Comparison of ENCODE assay signal across 22 mouse cellular contexts in the genomic region with DNA sequence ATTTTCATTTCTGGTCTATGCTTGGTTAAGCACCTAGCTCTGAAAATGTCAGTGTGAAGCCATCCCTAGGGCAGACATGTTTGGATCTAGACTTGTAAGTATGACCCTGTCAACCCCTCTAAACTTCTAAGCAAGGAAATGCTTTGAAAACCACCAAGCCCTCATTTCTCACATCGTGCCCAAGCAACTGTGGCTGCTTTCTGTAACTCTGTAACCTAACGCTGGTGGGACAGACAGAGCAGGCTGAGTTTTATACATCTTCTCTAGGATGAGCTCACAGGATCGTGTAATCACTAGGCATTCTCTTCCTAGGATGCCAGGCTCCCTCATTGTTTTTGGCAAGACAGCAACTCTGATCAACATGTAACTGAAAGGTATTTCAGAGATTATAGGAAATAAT.
DNase-seq lines count a peak whose midpoint lies in the region; ATAC-seq and TF ChIP-seq lines count a peak whose summit lies in the region.
"Had no signal": no experiment of that assay in that cellular context is flagged by ENCODE, and none has a peak within 500 bp of the region (broad histone marks: within the 10 kb centered on the region; RNA-seq: fewer than 3 reads in every experiment).

No protein-coding gene starts in this region.

- H3K4me3 ChIP-seq in kidney, postnatal 0 days (replicated peaks; ENCODE audit: low read depth, low read length) = no peak overlapping the region
- H3K4me3 ChIP-seq in embryonic fibroblast, embryonic 13.5 days (ENCODE audit: insufficient read depth, low read length) = no peak overlapping the region
- H3K4me3 ChIP-seq in neural tube, embryonic 15.5 days (replicated peaks) = no peak overlapping the region
- H3K4me3 ChIP-seq: embryonic facial prominence, embryonic 10.5 days; embryonic facial prominence, embryonic 12.5 days; erythroblast, embryonic 14.5 days; forebrain, embryonic 10.5 days; forebrain, embryonic 12.5 days had no signal

- peak; percentile 9 for DNase-seq in kidney, postnatal 0 days (ENCODE audit: low spot score)
- DNase-seq in kidney, adult 9 months = no peak
- DNase-seq in 3T3-L1 (ENCODE audit: low read depth, low spot score) = peak; percentile 51
- no peak for DNase-seq in right cerebral cortex, postnatal 14 days
- DNase-seq in ovary, postnatal 10 days (ENCODE audit: low spot score) = no peak
- DNase-seq: adrenal gland, adult 8-10 months; adrenal gland, postnatal 14 days; cerebellum, adult 11-12 months; cerebellum, adult 2 months; cerebellum, adult 9-10 months; cerebellum, postnatal 10 days; cerebellum, postnatal 25 days; forebrain, postnatal 0 days had no signal

- no peak overlapping the region for H3K9ac ChIP-seq in kidney, postnatal 0 days (ENCODE audit: low read depth, low read length)
- no peak overlapping the region for H3K9ac ChIP-seq in neural tube, embryonic 15.5 days (replicated peaks)
- H3K9ac ChIP-seq: embryonic facial prominence, embryonic 12.5 days; forebrain, embryonic 12.5 days; forebrain, postnatal 0 days had no signal

- H3K36me3 ChIP-seq in kidney, postnatal 0 days (ENCODE audit: insufficient read depth, low read length) = no peaks in the 10 kb centered on the region
- H3K36me3 ChIP-seq in neural tube, embryonic 15.5 days = no peaks in the 10 kb centered on the region
- H3K36me3 ChIP-seq: embryonic facial prominence, embryonic 10.5 days; embryonic facial prominence, embryonic 12.5 days; forebrain, embryonic 10.5 days; forebrain, embryonic 12.5 days had no signal

- TF ChIP-seq CTCF in kidney, postnatal 0 days (IDR thresholded peaks at IDR 0.05; ENCODE audit: low read depth) = no peak
- TF ChIP-seq CTCF in embryonic fibroblast, embryonic 13.5 days (IDR thresholded peaks at IDR 0.05; ENCODE audit: borderline replicate concordance, insufficient read depth, low read length) = no peak

- no peak overlapping the region for H3K27ac ChIP-seq in kidney, postnatal 0 days
- H3K27ac ChIP-seq in embryonic fibroblast, embryonic 13.5 days (ENCODE audit: insufficient read depth, low read length) = peak overlapping the region; percentile 100
- no peak overlapping the region for H3K27ac ChIP-seq in neural tube, embryonic 15.5 days (replicated peaks)
- H3K27ac ChIP-seq: embryonic facial prominence, embryonic 10.5 days; embryonic facial prominence, embryonic 12.5 days; forebrain, embryonic 10.5 days; forebrain, embryonic 12.5 days had no signal

- no peak overlapping the region for H3K4me2 ChIP-seq in kidney, postnatal 0 days (ENCODE audit: low read length)
- no peak overlapping the region for H3K4me2 ChIP-seq in neural tube, embryonic 15.5 days
- H3K4me2 ChIP-seq: embryonic facial prominence, embryonic 12.5 days; forebrain, embryonic 12.5 days had no signal

- WGBS in kidney, postnatal 0 days = 38% methylated on average over 3 of the region's 3 CpGs
- 82% methylated on average over 3 of the region's 3 CpGs for WGBS in neural tube, embryonic 15.5 days

- H3K27me3 ChIP-seq in kidney, postnatal 0 days (ENCODE audit: insufficient read depth, low read length) = no peaks in the 10 kb centered on the region
- H3K27me3 ChIP-seq in neural tube, embryonic 15.5 days (replicated peaks) = no peaks in the 10 kb centered on the region
- H3K27me3 ChIP-seq: embryonic facial prominence, embryonic 12.5 days; forebrain, embryonic 12.5 days had no signal

- H3K4me1 ChIP-seq in kidney, postnatal 0 days (replicated peaks; ENCODE audit: insufficient read depth, low read length) = no peaks in the 10 kb centered on the region
- H3K4me1 ChIP-seq in embryonic fibroblast, embryonic 13.5 days (ENCODE audit: control insufficient read depth, insufficient read depth, low read length) = peaks cover 10% of the 10 kb centered on the region
- H3K4me1 ChIP-seq in neural tube, embryonic 15.5 days = 0 out of 2 replicates have a peak, but pooled peaks cover 6% of the 10 kb centered on the region
- H3K4me1 ChIP-seq: embryonic facial prominence, embryonic 10.5 days; embryonic facial prominence, embryonic 12.5 days; forebrain, embryonic 10.5 days; forebrain, embryonic 12.5 days had no signal

- ATAC-seq in kidney, postnatal 0 days (replicated peaks; ENCODE audit: low FRiP score, low read depth) = no peak
- no peak for ATAC-seq in neural tube, embryonic 15.5 days (ENCODE audit: low FRiP score)
- ATAC-seq: activated CD4-positive, CD25-positive, alpha-beta regulatory T cell, adult 4 months; forebrain, embryonic 14.5 days; forebrain, postnatal 0 days had no signal

- H3K9me3 ChIP-seq in kidney, postnatal 0 days (replicated peaks; ENCODE audit: low read length) = no peaks in the 10 kb centered on the region
- 0 out of 2 replicates have a peak, but pooled peaks cover 4% of the 10 kb centered on the region for H3K9me3 ChIP-seq in neural tube, embryonic 15.5 days (replicated peaks)
- H3K9me3 ChIP-seq: embryonic facial prominence, embryonic 10.5 days; embryonic facial prominence, embryonic 12.5 days; forebrain, embryonic 10.5 days; forebrain, embryonic 12.5 days had no signal

- no peak for TF ChIP-seq POLR2A in embryonic fibroblast, embryonic 13.5 days (IDR thresholded peaks at IDR 0.05; ENCODE audit: low read depth, low read length)

Comparison
In these comparisons a context has a peak if more than half of its experiments do, and no peak if none do; other contexts are left out.
1. DNase-seq: peak in kidney, postnatal 0 days (single experiment) and 3T3-L1 (single experiment); none in kidney, adult 9 months (single experiment), right cerebral cortex, postnatal 14 days (single experiment) and ovary, postnatal 10 days (single experiment).